Mouse (Mus musculus) left cerebral cortex, adult 9 months (tissue): Measurements from ENCODE around the gene Zfp97.
"Not testable (repeated sequence)": the region's sequence is repeated elsewhere in the genome, so short reads cannot be mapped to it uniquely, and the experiment has no call there.

Source experiments
- DNase-seq, 2 experiments: peaks; one replicate each; pipeline ENCODE4 v3.0.0; 2022; ENCODE audit warnings: low spot score in 2 of 2

Gene Zfp97

DNA sequence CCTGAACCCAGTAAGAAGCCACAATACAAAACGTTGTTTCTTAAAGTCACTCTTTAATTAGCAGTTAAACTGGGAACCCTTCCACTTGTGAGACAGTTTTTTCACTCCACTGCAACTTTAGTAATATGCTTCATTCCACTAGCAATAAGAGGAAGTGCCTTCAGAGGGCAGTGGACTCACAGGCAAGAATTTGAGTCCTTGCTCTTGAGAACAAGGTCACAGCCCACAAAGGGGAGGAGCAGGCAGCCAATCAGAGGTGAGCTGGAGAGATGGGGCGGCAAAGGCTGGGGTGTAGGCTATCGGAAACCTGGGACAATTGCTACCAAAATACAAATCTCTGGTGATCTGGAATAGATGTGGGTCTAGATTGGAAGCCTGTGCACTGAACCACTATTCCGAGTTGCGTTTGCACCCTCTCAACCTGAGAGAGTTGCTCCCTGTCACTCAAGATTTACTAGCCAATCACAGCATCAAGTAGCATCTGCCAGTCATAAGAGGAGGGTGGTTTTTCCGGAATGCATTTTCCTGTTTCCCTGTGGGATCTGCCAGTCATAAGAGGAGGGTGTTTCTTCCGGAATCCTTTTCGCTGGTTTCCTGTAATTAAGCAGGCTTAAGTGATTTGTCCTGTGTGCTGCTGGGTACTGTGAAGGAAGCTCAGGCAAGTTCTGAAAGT is at the start of gene Zfp97:
Gene Zfp97, plus strand, starts transcription at position 586 of the 673 bp plus-strand sequence.
- not testable (repeated sequence) for DNase-seq

DNA sequence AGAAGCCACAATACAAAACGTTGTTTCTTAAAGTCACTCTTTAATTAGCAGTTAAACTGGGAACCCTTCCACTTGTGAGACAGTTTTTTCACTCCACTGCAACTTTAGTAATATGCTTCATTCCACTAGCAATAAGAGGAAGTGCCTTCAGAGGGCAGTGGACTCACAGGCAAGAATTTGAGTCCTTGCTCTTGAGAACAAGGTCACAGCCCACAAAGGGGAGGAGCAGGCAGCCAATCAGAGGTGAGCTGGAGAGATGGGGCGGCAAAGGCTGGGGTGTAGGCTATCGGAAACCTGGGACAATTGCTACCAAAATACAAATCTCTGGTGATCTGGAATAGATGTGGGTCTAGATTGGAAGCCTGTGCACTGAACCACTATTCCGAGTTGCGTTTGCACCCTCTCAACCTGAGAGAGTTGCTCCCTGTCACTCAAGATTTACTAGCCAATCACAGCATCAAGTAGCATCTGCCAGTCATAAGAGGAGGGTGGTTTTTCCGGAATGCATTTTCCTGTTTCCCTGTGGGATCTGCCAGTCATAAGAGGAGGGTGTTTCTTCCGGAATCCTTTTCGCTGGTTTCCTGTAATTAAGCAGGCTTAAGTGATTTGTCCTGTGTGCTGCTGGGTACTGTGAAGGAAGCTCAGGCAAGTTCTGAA is 57.7 kb downstream of the Zfp97 start:
- not testable (repeated sequence) for DNase-seq

DNA sequence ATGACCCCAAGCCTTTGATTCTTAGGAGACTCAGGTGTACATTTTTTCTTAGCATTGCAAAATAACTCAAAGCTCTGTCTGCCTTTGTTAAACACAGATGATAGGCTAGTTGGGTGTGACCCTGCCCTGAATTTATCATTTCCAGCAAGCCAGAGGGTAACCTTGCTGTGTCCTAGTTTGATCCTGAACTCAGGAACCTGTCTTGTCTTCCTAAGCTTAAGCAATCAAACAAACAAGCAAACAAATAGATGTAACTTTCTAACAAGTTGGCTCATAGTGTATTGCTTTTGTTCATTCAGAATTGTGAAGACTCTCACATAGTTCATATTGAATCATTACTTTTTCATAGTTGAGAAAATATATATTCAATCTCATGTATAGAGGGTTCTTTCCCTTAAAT is 73.5 kb downstream of the Zfp97 start:
- DNase-seq, result not testable (repeated sequence)

DNA sequence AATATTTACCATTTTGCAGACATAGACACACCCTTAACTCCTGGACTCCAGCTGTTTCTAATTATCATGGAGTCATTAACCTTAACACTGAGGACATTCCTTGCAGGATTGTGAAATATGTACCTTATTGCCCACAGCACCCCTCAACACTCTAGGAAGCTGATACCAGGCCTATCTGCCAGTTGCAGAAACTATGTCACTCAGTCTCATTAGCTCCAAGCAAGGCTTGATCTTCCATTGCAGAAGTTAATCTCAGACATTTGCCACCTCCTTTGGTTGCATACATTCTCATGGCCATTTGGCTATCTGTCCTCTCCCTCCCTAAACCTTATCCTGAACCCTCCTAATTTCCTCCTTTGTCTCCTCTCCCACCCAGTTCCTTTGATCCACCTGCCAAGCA is 74.0 kb downstream of the Zfp97 start:
- DNase-seq, result no peak

DNA sequence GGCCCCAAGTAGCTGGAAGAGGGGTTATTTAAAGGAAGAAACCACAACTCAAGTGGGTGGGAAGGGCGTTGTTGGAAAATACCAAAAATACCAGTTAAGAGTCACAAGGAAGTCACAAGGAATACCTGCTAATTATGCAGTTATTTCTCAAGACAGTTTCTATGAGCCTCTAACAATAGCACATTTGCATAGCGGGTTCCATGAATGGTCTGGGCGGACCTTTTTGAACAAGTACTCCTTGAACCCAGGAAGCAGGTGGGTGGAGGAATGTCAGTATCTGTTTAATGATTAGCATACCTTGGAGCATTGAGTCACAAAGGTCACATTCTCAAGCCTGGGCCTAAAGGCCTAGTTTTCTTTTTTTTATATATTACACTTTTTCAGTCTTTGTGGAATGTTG is 74.9 kb downstream of the Zfp97 start:
- DNase-seq, result not testable (repeated sequence)
